Mouse (Mus musculus) heart, embryonic 16.5 days (tissue): ENCODE measurements at regions not wholly inside any gene's neighbourhood (a gene's known extent, or its start where the extent isn't known, plus 50 kb on each side); places are given as distances from the start of the nearest gene placed in this dataset.

Source experiments
- ATAC-seq: fragments of 200-750 bp; cut with Nextera tagmentation; replicated peaks from 2 replicates; pipeline ENCODE4 v1.8.0; 2017; ENCODE audit warnings: moderate number of reproducible peaks; ENCODE audit not compliant: insufficient read depth, low FRiP score; ENCODE audit errors: extremely low read depth
- H3K27ac ChIP-seq: fragments of 300-500 bp; sonication (generic); 2 replicates; pipeline ENCODE4 v1.5.1; 2014; ENCODE audit warnings: mild to moderate bottlenecking, low read length, control low read depth, moderate library complexity
- H3K27me3 ChIP-seq: fragments of 300-500 bp; sonication (generic); 2 replicates; pipeline ENCODE4 v1.6.1; 2014; ENCODE audit warnings: low read length, mixed read lengths; ENCODE audit not compliant: control insufficient read depth, insufficient read depth
- H3K36me3 ChIP-seq: fragments of 300-500 bp; sonication (generic); 2 replicates; pipeline ENCODE4 v1.6.1; 2014; ENCODE audit not compliant: control insufficient read depth, insufficient read depth
- H3K4me1 ChIP-seq: fragments of 300-500 bp; sonication (generic); 2 replicates; pipeline ENCODE4 v1.6.1; 2014; ENCODE audit warnings: low read length, mixed read lengths; ENCODE audit not compliant: control insufficient read depth, insufficient read depth
- H3K4me2 ChIP-seq: fragments of 300-500 bp; sonication (generic); 2 replicates; pipeline ENCODE4 v1.6.1; 2014; ENCODE audit warnings: low read depth, mild to moderate bottlenecking, control low read depth, low read length
- H3K4me3 ChIP-seq: fragments of 300-500 bp; sonication (generic); 2 replicates; pipeline ENCODE4 v1.5.1; 2014; ENCODE audit warnings: mild to moderate bottlenecking, control low read depth, low read length
- H3K9ac ChIP-seq: fragments of 300-500 bp; sonication (generic); 2 replicates; pipeline ENCODE4 v1.6.1; 2014; ENCODE audit warnings: low read length, control low read depth
- H3K9me3 ChIP-seq: fragments of 300-500 bp; sonication (generic); replicated peaks from 2 replicates; pipeline ENCODE4 v1.6.1; 2016; ENCODE audit warnings: low read length; ENCODE audit not compliant: control insufficient read depth
- WGBS: fragments of 180-500 bp; shearing (Covaris S2); extraction: QIAGEN DNeasy Blood & Tissue Kit; methylation state at CpG from one replicate; pipeline ENCODE4 v1.1.7; 2014; 5-methylcytosine and 5-hydroxymethylcytosine counted together

- H3K27me3 ChIP-seq, result no peaks in the 10 kb centered on the region
- no peak overlapping the region for H3K4me2 ChIP-seq
- WGBS, result 56% methylated on average over 1 of the region's 1 CpGs
- no peak overlapping the region for H3K9ac ChIP-seq
- no peak for ATAC-seq
- H3K4me1 ChIP-seq, result no peaks in the 10 kb centered on the region
- H3K4me3 ChIP-seq, result no peak overlapping the region
- H3K9me3 ChIP-seq, result no peaks in the 10 kb centered on the region
- no peak overlapping the region for H3K27ac ChIP-seq
- no peaks in the 10 kb centered on the region for H3K36me3 ChIP-seq
Measured at GRCm38 (mm10) chr4:64640976-64641375, 483.0 kb upstream of the Pappa start.

- H3K9ac ChIP-seq, result no peak overlapping the region
- H3K4me2 ChIP-seq, result no peak overlapping the region
- 68% methylated on average over 2 of the region's 2 CpGs for WGBS
- H3K27ac ChIP-seq, result no peak overlapping the region
- H3K4me3 ChIP-seq, result no peak overlapping the region
- no peaks in the 10 kb centered on the region for H3K36me3 ChIP-seq
- ATAC-seq, result no peak
- H3K27me3 ChIP-seq, result no peaks in the 10 kb centered on the region
- H3K4me1 ChIP-seq, result no peaks in the 10 kb centered on the region
- no peaks in the 10 kb centered on the region for H3K9me3 ChIP-seq
Measured at GRCm38 (mm10) chr4:64645141-64645540, 478.8 kb upstream of the Pappa start.

GRCm38 (mm10) chr4:64654157-64654556 is 469.8 kb upstream of the Pappa start:
- Histone ChIP-seq H3K27ac (no peak overlapping the region), H3K9me3 (no peaks in the 10 kb centered on the region), H3K4me3 (no peak overlapping the region), H3K36me3 (no peaks in the 10 kb centered on the region), H3K9ac (no peak overlapping the region), H3K4me2 (no peak overlapping the region), H3K27me3 (no peaks in the 10 kb centered on the region), H3K4me1 (no peaks in the 10 kb centered on the region)
- 72% methylated on average over 3 of the region's 3 CpGs for WGBS
- ATAC-seq, result no peak

GRCm38 (mm10) chr4:64655534-64655933 is 468.4 kb upstream of the Pappa start:
- H3K4me3 ChIP-seq, result no peak overlapping the region
- no peak overlapping the region for H3K9ac ChIP-seq
- H3K4me2 ChIP-seq, result no peak overlapping the region
- H3K36me3 ChIP-seq, result no peaks in the 10 kb centered on the region
- H3K9me3 ChIP-seq, result no peaks in the 10 kb centered on the region
- no peaks in the 10 kb centered on the region for H3K27me3 ChIP-seq
- no peak overlapping the region for H3K27ac ChIP-seq
- no peak for ATAC-seq
- no peaks in the 10 kb centered on the region for H3K4me1 ChIP-seq

GRCm38 (mm10) chr4:64663722-64664121 is 460.3 kb upstream of the Pappa start:
- Histone ChIP-seq H3K9me3 (no peaks in the 10 kb centered on the region), H3K4me2 (no peak overlapping the region), H3K36me3 (no peaks in the 10 kb centered on the region), H3K27me3 (no peaks in the 10 kb centered on the region), H3K27ac (no peak overlapping the region), H3K9ac (no peak overlapping the region), H3K4me3 (no peak overlapping the region), H3K4me1 (no peaks in the 10 kb centered on the region)
- 75% methylated on average over 2 of the region's 2 CpGs for WGBS
- ATAC-seq, result no peak

GRCm38 (mm10) chr4:64667998-64668397 is 456.0 kb upstream of the Pappa start:
- Histone ChIP-seq H3K36me3 (no peaks in the 10 kb centered on the region), H3K4me2 (no peak overlapping the region), H3K27me3 (no peaks in the 10 kb centered on the region), H3K9ac (no peak overlapping the region), H3K4me3 (no peak overlapping the region), H3K27ac (no peak overlapping the region), H3K9me3 (no peaks in the 10 kb centered on the region), H3K4me1 (no peaks in the 10 kb centered on the region)
- WGBS, result 62% methylated on average over 3 of the region's 3 CpGs
- ATAC-seq, result no peak

- no peak for ATAC-seq
- no peak overlapping the region for H3K4me3 ChIP-seq
- H3K27me3 ChIP-seq, result no peaks in the 10 kb centered on the region
- H3K27ac ChIP-seq, result no peak overlapping the region
- no peaks in the 10 kb centered on the region for H3K9me3 ChIP-seq
- no peak overlapping the region for H3K4me2 ChIP-seq
- H3K9ac ChIP-seq, result no peak overlapping the region
- no peaks in the 10 kb centered on the region for H3K36me3 ChIP-seq
- WGBS, result 48% methylated on average over 2 of the region's 2 CpGs
- H3K4me1 ChIP-seq, result no peaks in the 10 kb centered on the region
Measured at GRCm38 (mm10) chr4:64669722-64670121, 454.3 kb upstream of the Pappa start.

GRCm38 (mm10) chr4:64676438-64676837 is 447.5 kb upstream of the Pappa start:
- Histone ChIP-seq H3K9ac (no peak overlapping the region), H3K27ac (no peak overlapping the region), H3K27me3 (no peaks in the 10 kb centered on the region), H3K4me2 (no peak overlapping the region), H3K9me3 (no peaks in the 10 kb centered on the region), H3K4me3 (no peak overlapping the region), H3K4me1 (no peaks in the 10 kb centered on the region), H3K36me3 (no peaks in the 10 kb centered on the region)
- no peak for ATAC-seq
- 46% methylated on average over 6 of the region's 6 CpGs for WGBS

GRCm38 (mm10) chr4:64676881-64677280 is 447.1 kb upstream of the Pappa start:
- no peaks in the 10 kb centered on the region for H3K4me1 ChIP-seq
- no peak overlapping the region for H3K27ac ChIP-seq
- H3K4me3 ChIP-seq, result no peak overlapping the region
- WGBS, result 69% methylated on average over 5 of the region's 5 CpGs
- no peaks in the 10 kb centered on the region for H3K9me3 ChIP-seq
- H3K4me2 ChIP-seq, result no peak overlapping the region
- no peaks in the 10 kb centered on the region for H3K36me3 ChIP-seq
- ATAC-seq, result no peak
- no peak overlapping the region for H3K9ac ChIP-seq
- H3K27me3 ChIP-seq, result no peaks in the 10 kb centered on the region

- Histone ChIP-seq H3K4me1 (no peaks in the 10 kb centered on the region), H3K9me3 (no peaks in the 10 kb centered on the region), H3K4me2 (no peak overlapping the region), H3K4me3 (no peak overlapping the region), H3K27ac (no peak overlapping the region), H3K27me3 (no peaks in the 10 kb centered on the region), H3K36me3 (no peaks in the 10 kb centered on the region), H3K9ac (no peak overlapping the region)
- WGBS, result 69% methylated on average over 1 of the region's 1 CpGs
- no peak for ATAC-seq
Measured at GRCm38 (mm10) chr4:64684654-64685053, 439.3 kb upstream of the Pappa start.
